Mouse (Mus musculus) intestine, embryonic 14.5 days (tissue): ENCODE data around the gene Ercc2. TPM values are rescaled to one million over a fixed set of nuclear protein-coding genes. Genes with fewer than 3 reads are reported as not detected.
A peak's percentile ranks its signal among the peaks of the same experiment; 100 is the strongest.

Source experiments
- ATAC-seq: fragments of 200-750 bp; cut with Nextera tagmentation; replicated peaks from 2 replicates; pipeline ENCODE4 v1.8.0; 2017; ENCODE audit warnings: low read depth, moderate number of reproducible peaks, moderate TSS enrichment, moderate library complexity; ENCODE audit not compliant: low FRiP score, low TSS enrichment
- DNase-seq: peaks from one replicate; pipeline ENCODE4 v3.0.0-alpha.2; 2018; ENCODE audit warnings: low spot score
- H3K27ac ChIP-seq: fragments of 300-500 bp; sonication (generic); 2 replicates; pipeline ENCODE4 v1.5.1; 2014; ENCODE audit warnings: low read depth, mild to moderate bottlenecking, control low read depth
- H3K27me3 ChIP-seq: fragments of 300-500 bp; sonication (generic); replicated peaks from 2 replicates; pipeline ENCODE4 v1.6.1; 2014; ENCODE audit warnings: low read length, control low read depth; ENCODE audit not compliant: control insufficient read depth, insufficient read depth
- H3K36me3 ChIP-seq: fragments of 300-500 bp; sonication (generic); 2 replicates; pipeline ENCODE4 v1.6.1; 2014; ENCODE audit warnings: low read length, control low read depth; ENCODE audit not compliant: control insufficient read depth, insufficient read depth
- H3K4me1 ChIP-seq: fragments of 300-500 bp; sonication (generic); replicated peaks from 2 replicates; pipeline ENCODE4 v1.6.1; 2014; ENCODE audit warnings: low read length, control low read depth, mixed read lengths; ENCODE audit not compliant: control insufficient read depth, insufficient read depth
- H3K4me2 ChIP-seq: fragments of 300-500 bp; sonication (generic); 2 replicates; pipeline ENCODE4 v1.6.1; 2014; ENCODE audit warnings: low read length
- H3K4me3 ChIP-seq: fragments of 300-500 bp; sonication (generic); 2 replicates; pipeline ENCODE4 v1.5.1; 2014; ENCODE audit warnings: low read depth, low read length, control low read depth, mixed read lengths
- H3K9ac ChIP-seq: fragments of 300-500 bp; sonication (generic); 2 replicates; pipeline ENCODE4 v1.6.1; 2014; ENCODE audit warnings: mild to moderate bottlenecking, low read length
- H3K9me3 ChIP-seq: fragments of 300-500 bp; sonication (generic); 2 replicates; pipeline ENCODE4 v1.6.1; 2016; ENCODE audit warnings: low read length, control low read depth; ENCODE audit not compliant: control insufficient read depth
- WGBS: fragments of 180-500 bp; shearing (Covaris S2); extraction: QIAGEN DNeasy Blood & Tissue Kit; methylation state at CpG from one replicate; pipeline ENCODE4 v1.1.7; 2014; 5-methylcytosine and 5-hydroxymethylcytosine counted together
- polyA plus RNA-seq: library from polyadenylated mRNA; unstranded; fragments of >200 nt; fragmentation: Nextera tagmentation; extraction: Ambion mirVana; gene quantifications from 2 replicates; pipeline ENCODE4 v1.2.1, GENCODE M21; 2014

Gene Ercc2
- 11.3 and 13.3 TPM in 2 replicates for polyA plus RNA-seq

DNA sequence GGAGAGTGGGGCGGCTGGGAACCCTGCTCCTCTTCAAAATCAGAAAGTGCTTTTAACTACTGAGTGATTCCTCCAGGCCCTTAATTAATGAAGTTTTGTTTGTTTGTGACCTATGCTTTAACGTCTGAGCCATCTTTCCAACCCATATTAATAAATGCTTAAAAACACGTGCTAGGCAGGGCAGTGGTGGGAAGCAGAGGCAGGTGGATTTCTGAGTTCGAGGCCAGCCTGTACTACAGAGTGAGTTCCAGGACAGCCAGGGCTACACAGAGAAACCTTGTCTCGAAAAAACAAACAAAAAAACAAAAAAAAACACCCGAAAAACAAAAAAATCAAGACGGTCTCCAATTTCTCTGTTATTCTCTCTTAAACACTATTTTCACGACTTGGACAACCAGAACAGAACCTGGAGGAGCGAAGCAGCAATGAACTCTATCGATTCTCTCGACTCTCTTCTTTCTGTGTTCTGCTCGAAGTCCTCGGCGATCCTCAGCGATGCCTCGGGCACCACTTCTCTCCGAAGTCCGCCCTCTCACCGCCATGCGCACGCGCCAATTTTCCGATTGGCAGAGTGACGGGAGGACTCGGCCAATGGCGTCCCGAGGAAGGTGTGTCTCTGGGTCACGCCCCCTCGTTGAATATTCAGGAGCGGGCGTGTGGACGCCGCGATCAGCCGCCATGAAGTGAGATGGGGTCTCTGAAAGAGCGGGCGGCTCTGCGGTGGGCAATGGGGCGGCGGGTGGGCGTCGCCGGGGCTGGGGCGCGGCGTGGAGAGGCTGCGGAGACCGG lies at the start of gene Ercc2:
Gene Ercc2 (plus strand): TSS at position 634 of the 789 bp plus-strand sequence.
- H3K9me3 ChIP-seq: no peaks in the 10 kb centered on the region
- H3K4me3 ChIP-seq: peak within 1 kb of the TSS; percentile 84
- peak within 1 kb of the TSS; percentile 89 for H3K4me2 ChIP-seq
- no peak within 1 kb of the TSS for H3K27ac ChIP-seq
- peak; percentile 97 for ATAC-seq
- H3K27me3 ChIP-seq: no peaks in the 10 kb centered on the region
- DNase-seq: peak; percentile 98
- peaks cover 14% of the 10 kb centered on the region for H3K4me1 ChIP-seq
- 5% methylated on average over 48 of the region's 48 CpGs for WGBS
- peaks cover 25% of the 10 kb centered on the region for H3K36me3 ChIP-seq
- peak within 1 kb of the TSS; percentile 73 for H3K9ac ChIP-seq

DNA sequence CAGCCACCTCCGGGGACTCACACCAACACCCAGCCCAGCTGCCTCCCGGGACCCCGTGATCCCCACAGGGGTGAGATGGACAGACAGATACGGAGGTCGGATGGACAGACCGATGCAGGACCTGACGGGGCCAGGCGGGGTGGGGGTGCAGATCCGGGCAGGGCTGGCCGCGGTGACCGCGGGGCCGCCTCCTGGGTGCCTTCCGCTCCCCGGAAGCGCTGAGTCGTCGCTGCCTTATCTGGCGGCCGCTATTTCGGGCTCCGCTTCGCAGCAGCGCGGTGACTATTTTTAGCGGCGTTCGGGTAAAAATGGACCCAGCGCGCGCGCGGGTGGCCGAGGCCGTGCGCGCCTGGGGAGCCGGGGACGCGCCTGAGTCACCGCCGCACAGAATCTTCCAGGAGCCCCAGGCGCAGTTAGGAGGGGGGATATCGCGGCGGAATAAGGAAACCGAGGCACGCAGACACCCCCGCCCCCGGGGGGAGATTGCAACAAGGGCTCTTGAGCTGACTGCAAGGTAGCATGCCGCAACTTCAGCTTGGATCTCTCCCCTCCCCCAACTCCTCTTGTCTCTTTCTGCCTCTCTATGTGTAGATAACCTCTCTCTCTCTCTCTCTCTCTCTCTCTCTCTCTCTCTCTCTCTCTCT lies 49.0 kb upstream of the Ercc2 start:
- no peaks in the 10 kb centered on the region for H3K36me3 ChIP-seq
- no peaks in the 10 kb centered on the region for H3K27me3 ChIP-seq
- H3K4me3 ChIP-seq: peak overlapping the region; percentile 60
- peak overlapping the region; percentile 69 for H3K9ac ChIP-seq
- peak overlapping the region; percentile 85 for H3K4me2 ChIP-seq
- DNase-seq (peak; percentile 85), ATAC-seq (peak; percentile 47)
- no peaks in the 10 kb centered on the region for H3K9me3 ChIP-seq
- no peaks in the 10 kb centered on the region for H3K4me1 ChIP-seq
- peak overlapping the region; percentile 65 for H3K27ac ChIP-seq
- WGBS: 1% methylated on average over 52 of the region's 52 CpGs

DNA sequence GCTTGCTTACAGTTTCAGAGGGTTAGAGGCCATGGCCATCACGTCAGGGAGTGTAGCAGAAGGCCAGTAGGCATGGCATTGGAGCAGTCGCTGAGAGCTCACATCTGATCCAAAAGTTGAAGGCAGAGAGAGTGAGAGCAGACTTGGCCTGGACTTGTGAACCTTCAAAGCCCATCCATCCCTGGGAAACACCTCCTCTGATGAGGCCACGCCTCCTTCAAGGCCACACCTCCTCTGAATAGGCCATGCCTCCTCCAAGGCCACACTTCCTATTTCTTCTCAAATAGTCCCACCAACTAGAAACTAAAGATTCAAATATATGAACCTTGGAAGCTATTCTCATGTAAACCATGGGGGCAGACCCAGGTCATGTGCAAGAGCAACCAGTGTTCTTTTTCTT lies 46.2 kb upstream of the Ercc2 start:
- Histone ChIP-seq H3K4me3 (no peak overlapping the region), H3K27ac (no peak overlapping the region), H3K27me3 (no peaks in the 10 kb centered on the region), H3K4me1 (no peaks in the 10 kb centered on the region; the same call in 1 of the 2 replicates), H3K4me2 (no peak overlapping the region), H3K9me3 (no peaks in the 10 kb centered on the region), H3K36me3 (no peaks in the 10 kb centered on the region), H3K9ac (no peak overlapping the region)
- no peak for DNase-seq
- 38% methylated on average over 3 of the region's 3 CpGs for WGBS
- ATAC-seq: no peak

DNA sequence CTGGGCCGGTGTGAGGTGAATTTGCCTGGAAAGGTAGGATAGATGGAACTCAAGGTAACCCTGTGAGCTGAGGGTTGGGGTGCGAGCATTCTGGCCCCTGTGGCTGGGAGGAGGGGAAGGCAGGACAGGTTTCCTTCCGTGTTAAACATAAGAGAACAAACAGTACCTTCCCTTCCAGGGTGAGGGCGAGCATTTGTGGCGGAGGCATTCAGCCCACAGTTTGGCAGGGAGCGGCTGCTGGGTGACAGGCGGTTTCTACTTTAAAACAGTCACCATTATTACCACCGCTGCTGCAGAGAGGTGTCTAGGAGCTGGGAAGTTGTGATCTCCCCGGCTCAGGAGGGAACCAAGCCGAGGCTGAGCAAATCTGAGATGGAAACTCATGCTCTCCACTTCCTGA lies 44.7 kb upstream of the Ercc2 start:
- Histone ChIP-seq H3K9me3 (no peaks in the 10 kb centered on the region), H3K36me3 (no peaks in the 10 kb centered on the region), H3K9ac (no peak overlapping the region), H3K27ac (no peak overlapping the region), H3K27me3 (0 out of 2 replicates have a peak, but pooled peaks cover 11% of the 10 kb centered on the region), H3K4me3 (no peak overlapping the region), H3K4me2 (no peak overlapping the region), H3K4me1 (peaks cover 12% of the 10 kb centered on the region)
- WGBS: 55% methylated on average over 10 of the region's 10 CpGs
- DNase-seq: no peak
- ATAC-seq: no peak

DNA sequence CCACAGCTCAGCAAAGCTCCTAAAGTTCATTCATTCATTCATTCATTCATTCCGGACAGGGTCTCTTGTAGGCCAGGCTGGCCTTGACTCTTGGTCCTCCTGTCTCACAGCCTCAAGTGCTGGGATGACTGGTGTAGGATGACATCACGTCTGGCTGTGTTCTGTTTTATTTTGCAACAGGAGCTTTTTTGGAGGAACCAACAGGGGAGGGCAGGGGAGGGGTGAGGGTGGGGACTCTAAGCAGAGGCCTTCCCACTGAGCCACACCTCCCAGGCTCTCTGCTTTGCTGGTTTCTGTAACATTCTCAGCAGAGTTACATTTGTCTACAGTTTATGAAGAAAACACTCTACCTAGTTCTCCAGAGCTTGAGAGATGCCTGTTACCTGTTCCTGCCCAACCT lies 43.8 kb upstream of the Ercc2 start:
- no peak overlapping the region for H3K4me3 ChIP-seq
- DNase-seq: no peak
- 52% methylated on average over 2 of the region's 2 CpGs for WGBS
- H3K27me3 ChIP-seq: 0 out of 2 replicates have a peak, but pooled peaks cover 11% of the 10 kb centered on the region
- ATAC-seq: no peak
- no peaks in the 10 kb centered on the region for H3K36me3 ChIP-seq
- peaks cover 12% of the 10 kb centered on the region for H3K4me1 ChIP-seq
- no peak overlapping the region for H3K27ac ChIP-seq
- no peak overlapping the region for H3K9ac ChIP-seq
- H3K4me2 ChIP-seq: no peak overlapping the region
- no peaks in the 10 kb centered on the region for H3K9me3 ChIP-seq

DNA sequence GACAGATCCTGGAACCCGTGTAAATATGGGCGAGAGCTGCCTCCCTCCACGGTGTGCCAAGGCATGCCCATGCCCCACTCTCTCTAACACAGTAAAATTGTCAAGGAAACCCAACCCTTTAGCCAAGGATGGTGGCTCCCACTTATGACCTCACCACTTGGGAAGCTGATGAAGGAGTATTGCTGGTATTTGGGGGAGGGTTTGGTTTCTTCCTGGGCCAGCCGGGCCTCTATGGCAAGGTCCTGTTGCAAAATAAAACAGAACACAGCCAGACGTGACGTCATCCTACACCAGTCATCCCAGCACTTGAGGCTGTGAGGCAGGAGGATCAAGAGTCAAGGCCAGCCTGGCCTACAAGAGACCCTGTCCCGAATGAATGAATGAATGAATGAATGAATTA lies 43.2 kb upstream of the Ercc2 start:
- Histone ChIP-seq H3K4me3 (no peak overlapping the region), H3K4me2 (no peak overlapping the region), H3K27ac (no peak overlapping the region), H3K9me3 (no peaks in the 10 kb centered on the region), H3K36me3 (no peaks in the 10 kb centered on the region), H3K9ac (no peak overlapping the region), H3K27me3 (0 out of 2 replicates have a peak, but pooled peaks cover 11% of the 10 kb centered on the region), H3K4me1 (peaks cover 12% of the 10 kb centered on the region)
- no peak for ATAC-seq
- no peak for DNase-seq
- WGBS: 54% methylated on average over 7 of the region's 7 CpGs

DNA sequence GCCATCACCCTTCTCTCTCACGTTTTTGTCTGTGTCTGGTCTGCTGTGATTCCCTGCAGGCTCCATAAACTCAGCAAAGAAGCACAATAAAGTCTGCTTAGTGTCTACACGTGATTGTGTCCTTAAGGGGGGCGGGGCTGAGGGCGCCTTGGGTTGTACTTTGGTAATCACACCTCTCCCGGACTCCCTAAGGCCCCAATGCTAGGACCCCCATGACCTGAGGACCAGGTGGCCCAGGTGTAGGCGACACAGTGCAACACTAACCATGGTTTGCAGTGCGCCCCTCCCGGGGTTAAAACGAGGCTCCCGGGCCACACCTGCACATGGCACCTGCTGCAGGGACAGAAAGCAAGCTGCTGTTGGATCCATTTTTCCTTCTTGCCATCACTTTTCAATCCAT lies 40.6 kb upstream of the Ercc2 start:
- 21% methylated on average over 10 of the region's 10 CpGs for WGBS
- H3K9me3 ChIP-seq: no peaks in the 10 kb centered on the region

DNA sequence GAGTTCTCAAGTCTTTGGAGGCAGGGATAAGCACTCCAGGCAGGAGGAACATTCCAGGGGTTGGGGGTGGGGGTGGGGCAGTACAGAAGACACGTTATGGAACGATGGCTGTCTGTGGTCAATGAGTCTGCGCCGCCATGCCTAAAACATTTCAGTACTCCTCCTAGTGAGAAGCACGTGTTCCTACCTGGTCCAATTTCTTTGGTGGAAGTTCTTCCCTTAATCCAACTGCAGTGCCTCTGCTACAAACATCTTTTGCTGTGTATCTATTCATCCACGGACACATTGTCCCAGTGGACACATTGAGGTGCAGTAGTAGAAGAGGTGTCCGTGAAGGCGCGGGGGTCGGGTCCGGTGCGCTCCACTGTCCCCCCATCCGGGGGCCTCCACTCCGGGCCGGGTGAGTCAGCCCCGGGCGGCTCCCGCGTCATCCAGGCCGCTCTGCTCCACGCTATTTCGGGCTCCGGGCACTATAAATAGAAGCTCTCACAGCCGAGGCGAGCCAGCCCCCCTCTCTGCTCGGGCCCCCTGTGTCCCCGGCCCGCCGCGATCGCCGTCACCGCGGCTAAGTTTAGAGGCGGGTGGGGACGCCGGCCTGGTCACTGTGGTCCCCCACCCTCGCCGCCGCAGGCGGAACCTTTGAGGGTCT lies 39.9 kb upstream of the Ercc2 start:
- H3K4me3 ChIP-seq: peak overlapping the region; percentile 41
- peak overlapping the region; percentile 72 for H3K4me2 ChIP-seq
- 0 out of 2 replicates have a peak, but pooled peaks cover 11% of the 10 kb centered on the region for H3K27me3 ChIP-seq
- peak; percentile 68 for DNase-seq
- no peaks in the 10 kb centered on the region for H3K36me3 ChIP-seq
- WGBS: under 1% methylated on average over 41 of the region's 41 CpGs
- no peak; the same call in 1 of the 2 replicates for ATAC-seq
- H3K9me3 ChIP-seq: no peaks in the 10 kb centered on the region
- H3K4me1 ChIP-seq: peaks cover 24% of the 10 kb centered on the region
- H3K27ac ChIP-seq: peak overlapping the region; percentile 5; the same call in 1 of the 2 replicates
- H3K9ac ChIP-seq: peak overlapping the region; percentile 45

More for the DNA sequence above, 40.6 kb upstream of the Ercc2 start:
- Histone ChIP-seq H3K4me3 (peak overlapping the region; percentile 41), H3K4me1 (peaks cover 24% of the 10 kb centered on the region), H3K4me2 (peak overlapping the region; percentile 72), H3K27ac (peak overlapping the region; percentile 5; the same call in 1 of the 2 replicates), H3K9ac (no peak overlapping the region; the same call in 1 of the 2 replicates), H3K27me3 (0 out of 2 replicates have a peak, but pooled peaks cover 11% of the 10 kb centered on the region), H3K36me3 (no peaks in the 10 kb centered on the region)
- ATAC-seq (no peak), DNase-seq (no peak)
